Mouse (Mus musculus) brain, embryonic 14.5 days (tissue): ENCODE data around the gene Parp14. TPM values are rescaled to one million over a fixed set of nuclear protein-coding genes. Genes with fewer than 3 reads are reported as not detected.

Experiments used
- DNase-seq: peaks from one replicate; pipeline ENCODE4 v3.0.0-alpha.2; 2011; ENCODE audit warnings: low read depth
- CTCF ChIP-seq: fragments of 200-500 bp; IDR thresholded peaks from 2 replicates; pipeline ENCODE4 v1.5.1; 2012; ENCODE audit warnings: inconsistent platforms, mild to moderate bottlenecking, moderate library complexity, borderline replicate concordance; ENCODE audit not compliant: insufficient read depth, insufficient read length; ENCODE audit errors: extremely low read depth
- POLR2A ChIP-seq: fragments of 200-500 bp; IDR thresholded peaks from 2 replicates; pipeline ENCODE4 v1.6.1; 2012; ENCODE audit warnings: mild to moderate bottlenecking, inconsistent platforms, borderline replicate concordance; ENCODE audit not compliant: poor library complexity, insufficient read depth, insufficient read length, severe bottlenecking; ENCODE audit errors: extremely low read depth
- polyA plus RNA-seq: library from polyadenylated mRNA; depleted of rRNA; stranded (reverse); fragments of >200 nt; gene quantifications from 2 replicates; pipeline ENCODE4 v1.2.3, GENCODE M21; 2012

Parp14 gene
- polyA plus RNA-seq, 1 experiment, result 0.38 TPM

DNA sequence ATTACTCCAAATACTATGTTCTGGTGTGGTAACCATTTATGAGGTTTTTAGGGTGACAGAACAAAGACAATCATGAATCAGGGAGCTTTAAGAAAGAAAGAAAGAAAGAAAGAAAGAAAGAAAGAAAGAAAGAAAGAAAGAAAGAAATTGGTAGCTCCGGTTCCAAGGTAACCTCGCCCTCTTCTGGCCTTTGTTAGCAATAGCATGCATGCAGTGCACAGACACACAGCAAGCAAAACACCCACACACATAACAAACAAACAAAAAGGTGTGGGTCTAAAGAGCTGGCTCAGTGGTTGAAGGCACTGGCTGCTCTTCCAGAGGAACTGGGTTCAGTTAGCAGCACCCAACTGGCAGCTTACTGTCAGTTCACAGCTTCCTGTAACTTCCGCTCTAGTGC, 19.3 kb upstream of the Parp14 start:
- TF ChIP-seq CTCF (peak; percentile 48; the same call in 1 of the 2 replicates), POLR2A (no peak)
- no peak for DNase-seq

DNA sequence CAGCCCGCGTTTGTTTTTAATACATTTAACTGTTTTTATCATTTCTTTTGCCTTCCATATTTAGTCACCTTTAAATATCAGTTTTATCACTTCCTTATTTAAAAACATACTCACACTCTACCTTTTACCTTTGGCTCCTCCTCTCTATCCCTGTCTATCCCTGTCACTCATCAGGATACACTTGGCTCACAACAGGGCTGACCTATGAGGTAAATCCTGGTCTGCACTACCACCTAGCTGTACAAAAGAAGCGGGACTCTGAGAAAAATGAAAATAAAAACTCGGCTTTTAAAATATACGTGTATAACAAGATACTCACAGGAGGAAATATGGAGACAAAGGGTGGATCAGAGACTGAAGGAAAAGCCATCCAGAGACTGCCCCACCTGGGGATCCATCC, 17.6 kb upstream of the Parp14 start:
- no peak for TF ChIP-seq POLR2A
- no peak for TF ChIP-seq CTCF
- DNase-seq, result no peak

DNA sequence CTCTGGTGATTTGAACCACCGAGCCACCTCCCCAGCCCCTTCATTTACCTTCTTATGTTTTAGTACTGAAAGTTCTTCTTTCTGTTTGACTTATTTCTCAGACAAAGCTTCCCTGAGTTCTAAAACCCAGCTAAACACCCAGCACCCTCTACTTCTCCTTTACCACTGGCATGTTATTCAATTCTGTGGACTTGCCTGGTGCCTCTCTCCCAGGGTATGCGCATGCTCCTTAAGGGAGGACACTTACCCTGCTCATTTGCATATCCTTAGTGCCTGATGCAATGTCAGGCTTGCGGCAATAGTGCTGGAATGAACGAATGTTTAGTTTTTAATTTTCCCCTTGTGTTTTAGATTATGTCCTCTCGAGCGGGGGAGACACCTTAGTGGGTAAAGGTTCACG, 16.8 kb upstream of the Parp14 start:
- no peak for DNase-seq
- TF ChIP-seq POLR2A (no peak), CTCF (no peak)

DNA sequence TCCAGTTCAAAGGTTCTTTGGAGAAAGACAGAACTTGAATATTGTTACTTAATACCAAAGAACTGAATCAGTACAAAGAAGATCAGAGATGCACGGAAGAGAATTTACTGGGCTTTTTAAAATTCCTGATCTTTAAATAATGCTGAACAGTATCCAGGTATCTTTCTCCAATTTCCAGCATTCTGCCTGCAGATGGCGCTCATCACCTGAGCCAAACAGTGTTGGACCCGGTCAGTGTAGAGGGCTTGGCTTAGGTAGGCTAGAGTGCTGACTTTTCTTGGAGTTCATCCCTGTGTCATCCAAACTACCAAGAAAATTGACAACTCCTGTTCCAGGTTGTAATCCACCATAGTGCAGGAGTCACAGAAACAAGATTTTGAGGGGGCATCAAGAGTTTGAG, 3.1 kb upstream of the Parp14 start:
- DNase-seq, result peak; percentile 4
- TF ChIP-seq CTCF (peak; percentile 47; the same call in 1 of the 2 replicates), POLR2A (no peak)

GRCm38 (mm10) chr16:35872410-35873006, 1.2 kb upstream of the Parp14 start:
- no peak for TF ChIP-seq POLR2A
- no peak for TF ChIP-seq CTCF
- no peak for DNase-seq

DNA sequence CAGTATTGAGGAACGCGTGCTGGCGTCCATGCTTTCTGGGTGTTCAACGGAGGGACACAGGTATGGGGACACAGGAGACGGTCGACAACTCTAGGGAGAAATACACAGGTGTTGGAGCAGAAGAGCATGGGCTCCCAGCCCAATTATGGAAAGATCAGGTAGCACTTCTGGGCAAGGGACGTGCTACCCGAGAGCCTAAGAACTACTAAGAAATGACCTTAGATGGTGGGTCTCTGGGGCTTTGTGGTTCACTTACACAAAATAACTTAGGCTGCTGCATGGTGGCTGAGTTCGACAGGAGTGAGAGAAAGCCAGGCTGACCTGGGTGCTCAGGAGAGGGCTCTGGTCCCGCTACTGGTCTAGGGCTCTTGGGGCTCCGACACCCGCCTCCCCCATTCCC, 554 bp upstream of the Parp14 start:
- DNase-seq, result no peak
- no peak for TF ChIP-seq POLR2A
- no peak for TF ChIP-seq CTCF

GRCm38 (mm10) chr16:35870581-35871047, 730 bp downstream of the Parp14 start:
- peak; percentile 30 for DNase-seq
- TF ChIP-seq POLR2A, result no peak
- TF ChIP-seq CTCF, result no peak

GRCm38 (mm10) chr16:35869656-35870055, 1.7 kb downstream of the Parp14 start:
- TF ChIP-seq CTCF, result no peak
- TF ChIP-seq POLR2A, result no peak
- no peak for DNase-seq

GRCm38 (mm10) chr16:35869126-35869525, 2.2 kb downstream of the Parp14 start:
- no peak for DNase-seq
- TF ChIP-seq POLR2A (no peak), CTCF (no peak)

- TF ChIP-seq CTCF (no peak), POLR2A (no peak)
- peak; percentile 14 for DNase-seq
Measured at GRCm38 (mm10) chr16:35867726-35868125, 3.6 kb downstream of the Parp14 start.

- peak; percentile 43; the same call in 1 of the 2 replicates for TF ChIP-seq CTCF
- TF ChIP-seq POLR2A, result no peak
- DNase-seq, result no peak
Measured at GRCm38 (mm10) chr16:35862057-35862456, 9.3 kb downstream of the Parp14 start.

DNA sequence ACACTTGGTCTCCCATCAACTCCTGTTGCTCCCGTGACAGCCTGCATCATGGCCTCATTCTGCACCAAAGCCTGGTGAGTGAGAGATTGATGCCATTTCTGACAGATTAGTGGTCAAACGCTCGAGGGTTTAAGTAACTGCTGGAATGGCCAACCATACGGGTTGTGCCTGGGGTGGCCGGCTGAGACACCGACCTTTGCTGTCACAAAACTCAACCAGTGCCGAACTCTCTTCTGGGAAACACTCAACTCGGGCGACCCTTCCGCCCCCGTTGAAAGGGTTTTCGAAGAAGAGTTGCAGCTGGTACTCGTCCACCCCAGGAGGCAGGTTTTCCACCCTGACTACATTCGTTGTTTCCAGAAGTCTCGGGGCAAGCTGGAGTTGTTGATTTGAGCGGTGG, 11.1 kb downstream of the Parp14 start:
- no peak for DNase-seq
- TF ChIP-seq POLR2A (no peak), CTCF (no peak)
